Mouse (Mus musculus) stomach, postnatal 0 days (tissue): ENCODE results near the gene Rnf213.
A peak's percentile ranks its signal among the peaks of the same experiment; 100 is the strongest.

Source experiments
- CTCF ChIP-seq: IDR thresholded peaks from 2 replicates; pipeline ENCODE4 v1.5.1; 2016; ENCODE audit warnings: antibody characterized with exemption, low read depth, mild to moderate bottlenecking, moderate library complexity
- EP300 ChIP-seq: optimal IDR thresholded peaks from 2 replicates; pipeline ENCODE3; 2016; ENCODE audit warnings: antibody characterized with exemption

DNA sequence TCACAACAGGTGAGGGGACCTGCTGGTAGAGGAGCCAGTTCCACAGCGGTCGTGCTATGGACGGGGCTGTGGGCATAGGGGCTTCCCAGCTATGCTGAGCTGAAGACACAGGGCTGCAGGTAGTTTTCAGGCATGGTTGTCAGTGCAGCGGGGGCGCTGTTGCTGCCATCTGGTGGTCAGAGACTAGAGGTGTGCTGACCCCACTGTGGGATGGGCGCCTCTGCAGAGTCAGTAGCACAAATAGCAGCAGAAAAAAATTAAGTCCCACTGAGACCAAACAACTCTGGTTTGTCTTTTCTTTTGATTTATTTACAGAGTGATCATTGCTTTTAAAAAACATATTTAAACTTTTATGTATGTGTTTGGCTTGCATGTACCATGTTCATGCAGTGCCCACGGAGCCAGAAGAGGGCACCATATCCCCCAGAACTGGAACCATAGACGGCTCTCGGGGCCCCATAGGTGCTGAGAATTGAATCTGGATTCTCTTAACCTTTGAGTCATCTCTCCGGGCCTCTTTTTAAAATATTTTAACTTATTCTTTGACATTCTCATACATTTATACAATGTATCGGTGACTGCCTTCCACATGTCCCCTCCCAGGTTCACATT is 29.3 kb upstream of the Rnf213 start:
- TF ChIP-seq CTCF = peak; percentile 86
- TF ChIP-seq EP300 = no peak
